Mouse (Mus musculus): ENCODE results near the gene Alox12b.

Gene Alox12b

GRCm38 (mm10) chr11:69156800-69157199 lies at the start of gene Alox12b:
Gene Alox12b (plus strand): TSS chr11:69156989.
- WGBS = 5% methylated on average over 18 of the region's 18 CpGs

GRCm38 (mm10) chr11:69107676-69108075 lies 49.1 kb upstream of the Alox12b start:
- 87% methylated on average over 11 of the region's 11 CpGs for WGBS

GRCm38 (mm10) chr11:69108223-69108622 lies 48.6 kb upstream of the Alox12b start:
- WGBS = 87% methylated on average over 9 of the region's 9 CpGs

- 82% methylated on average over 13 of the region's 13 CpGs for WGBS
Measured at GRCm38 (mm10) chr11:69109032-69109900, 47.5 kb upstream of the Alox12b start.

- 2% methylated on average over 30 of the region's 30 CpGs for WGBS
Measured at GRCm38 (mm10) chr11:69110319-69111046, 46.3 kb upstream of the Alox12b start.

GRCm38 (mm10) chr11:69111051-69111810 lies 45.6 kb upstream of the Alox12b start:
- WGBS = 9% methylated on average over 21 of the region's 21 CpGs

GRCm38 (mm10) chr11:69111865-69112264 lies 44.9 kb upstream of the Alox12b start:
- 38% methylated on average over 4 of the region's 4 CpGs for WGBS

- 68% methylated on average over 3 of the region's 3 CpGs for WGBS
Measured at GRCm38 (mm10) chr11:69114018-69114417, 42.8 kb upstream of the Alox12b start.

GRCm38 (mm10) chr11:69114621-69115020 lies 42.2 kb upstream of the Alox12b start:
- 87% methylated on average over 3 of the region's 3 CpGs for WGBS

GRCm38 (mm10) chr11:69116843-69117242 lies 39.9 kb upstream of the Alox12b start:
- 56% methylated on average over 5 of the region's 5 CpGs for WGBS

- WGBS = under 1% methylated on average over 45 of the region's 45 CpGs
Measured at GRCm38 (mm10) chr11:69117737-69118695, 38.8 kb upstream of the Alox12b start.

GRCm38 (mm10) chr11:69118765-69119164 lies 38.0 kb upstream of the Alox12b start:
- WGBS = 5% methylated on average over 15 of the region's 15 CpGs

GRCm38 (mm10) chr11:69119446-69120155 lies 37.2 kb upstream of the Alox12b start:
- 58% methylated on average over 14 of the region's 14 CpGs for WGBS

GRCm38 (mm10) chr11:69120221-69121000 lies 36.4 kb upstream of the Alox12b start, which contains the start of gene Hes7:
Gene Hes7 (plus strand): TSS chr11:69120404.
- 16% methylated on average over 27 of the region's 27 CpGs for WGBS

- WGBS = 7% methylated on average over 32 of the region's 33 CpGs
Measured at GRCm38 (mm10) chr11:69121001-69121740, 35.6 kb upstream of the Alox12b start.

GRCm38 (mm10) chr11:69121741-69122335 lies 35.0 kb upstream of the Alox12b start:
- WGBS = under 1% methylated on average over 32 of the region's 32 CpGs

- under 1% methylated on average over 66 of the region's 66 CpGs for WGBS
Measured at GRCm38 (mm10) chr11:69122336-69122951, 34.3 kb upstream of the Alox12b start, which contains the start of gene 9130213A22Rik. Gene 9130213A22Rik (minus strand): TSS chr11:69122589.
